Mouse (Mus musculus): ENCODE data around the gene Sf3b3.
"Not testable (repeated sequence)": the region's sequence is repeated elsewhere in the genome, so short reads cannot be mapped to it uniquely, and the experiment has no call there.

Gene Sf3b3

GRCm38 (mm10) chr8:110846405-110847170, at the start of gene Sf3b3, which contains the start of gene Cog4:
TSS of gene Sf3b3 (minus strand) at chr8:110846787.
TSS of gene Cog4 (plus strand) at chr8:110846600.
- peak; percentile 95 for DNase-seq

- DNase-seq = no peak
Measured at GRCm38 (mm10) chr8:110895812-110896211, 49.2 kb upstream of the Sf3b3 start.

- DNase-seq = no peak
Measured at GRCm38 (mm10) chr8:110895254-110895653, 48.7 kb upstream of the Sf3b3 start.

- no peak for DNase-seq
Measured at GRCm38 (mm10) chr8:110894851-110895250, 48.3 kb upstream of the Sf3b3 start.

- DNase-seq = no peak
Measured at GRCm38 (mm10) chr8:110892913-110893312, 46.3 kb upstream of the Sf3b3 start.

GRCm38 (mm10) chr8:110892040-110892439, 45.5 kb upstream of the Sf3b3 start:
- DNase-seq = no peak

- no peak for DNase-seq
Measured at GRCm38 (mm10) chr8:110889904-110890470, 43.4 kb upstream of the Sf3b3 start.

- DNase-seq = no peak
Measured at GRCm38 (mm10) chr8:110888860-110889259, 42.3 kb upstream of the Sf3b3 start.

GRCm38 (mm10) chr8:110888441-110888840, 41.9 kb upstream of the Sf3b3 start:
- peak; percentile 13 for DNase-seq

- DNase-seq = no peak
Measured at GRCm38 (mm10) chr8:110887551-110887950, 41.0 kb upstream of the Sf3b3 start.

GRCm38 (mm10) chr8:110886634-110887033, 40.0 kb upstream of the Sf3b3 start:
- no peak for DNase-seq

GRCm38 (mm10) chr8:110883824-110884223, 37.2 kb upstream of the Sf3b3 start:
- DNase-seq = no peak

- DNase-seq = no peak
Measured at GRCm38 (mm10) chr8:110881741-110882310, 35.2 kb upstream of the Sf3b3 start.

GRCm38 (mm10) chr8:110877862-110878261, 31.3 kb upstream of the Sf3b3 start:
- no peak for DNase-seq

- DNase-seq = no peak
Measured at GRCm38 (mm10) chr8:110870501-110870900, 23.9 kb upstream of the Sf3b3 start.

- DNase-seq = not testable (repeated sequence)
Measured at GRCm38 (mm10) chr8:110861347-110862025, 14.9 kb upstream of the Sf3b3 start.

- DNase-seq = peak; percentile 20
Measured at GRCm38 (mm10) chr8:110859651-110860501, 13.3 kb upstream of the Sf3b3 start.

GRCm38 (mm10) chr8:110856760-110857461, 10.3 kb upstream of the Sf3b3 start:
- DNase-seq = peak; percentile 5

- DNase-seq = not testable (repeated sequence)
Measured at GRCm38 (mm10) chr8:110856073-110856472, 9.5 kb upstream of the Sf3b3 start.

GRCm38 (mm10) chr8:110851186-110851585, 4.6 kb upstream of the Sf3b3 start:
- DNase-seq = no peak

- no peak for DNase-seq
Measured at GRCm38 (mm10) chr8:110847645-110848495, 1.3 kb upstream of the Sf3b3 start.

All from retina, postnatal 1 day (tissue).